In the genomic region with DNA sequence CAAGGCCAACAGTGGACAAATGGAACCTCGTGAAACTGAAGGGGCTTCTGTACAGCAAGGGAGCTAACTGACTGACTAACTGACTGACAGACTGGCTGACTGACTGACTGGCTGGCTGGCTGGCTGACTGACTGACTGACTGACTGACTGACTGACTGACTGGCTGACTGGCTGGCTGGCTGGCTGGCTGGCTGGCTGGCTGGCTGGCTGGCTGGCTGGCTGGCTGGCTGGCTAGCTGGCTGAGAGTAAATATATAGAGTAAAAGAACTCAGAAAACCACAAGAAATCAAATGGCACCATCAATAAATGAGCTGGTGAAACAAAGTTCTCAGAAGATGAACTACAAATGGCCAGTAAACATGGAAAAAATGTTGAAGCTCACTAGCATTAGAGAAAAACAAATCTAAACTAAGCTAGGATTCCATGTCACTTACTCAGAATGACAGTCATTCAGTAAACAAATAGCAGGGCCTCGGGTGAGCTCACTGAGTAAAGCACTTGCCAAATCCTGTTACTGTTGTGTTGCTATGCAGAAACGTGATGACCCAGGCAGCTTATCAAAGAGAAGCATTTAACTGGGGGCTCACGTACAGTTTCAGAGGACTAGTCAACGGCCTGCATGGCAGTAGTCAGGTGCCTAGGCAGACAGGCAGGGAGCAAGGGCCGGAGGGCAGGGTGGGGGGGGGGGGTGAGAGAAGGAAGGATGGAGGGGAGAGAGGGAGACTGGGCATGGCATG, we compare ENCODE assay signal across 12 mouse cellular contexts.
DNase-seq lines count a peak whose midpoint lies in the region; ATAC-seq and TF ChIP-seq lines count a peak whose summit lies in the region.
"Had no signal": no experiment of that assay in that cellular context is flagged by ENCODE, and none has a peak within 500 bp of the region (broad histone marks: within the 10 kb centered on the region; RNA-seq: fewer than 3 reads in every experiment).

No protein-coding gene starts in this region.

- H3K9me3 ChIP-seq in heart, embryonic 13.5 days, result no peaks in the 10 kb centered on the region
- H3K9me3 ChIP-seq in heart, embryonic 15.5 days (replicated peaks), result no peaks in the 10 kb centered on the region
- H3K9me3 ChIP-seq: embryonic facial prominence, embryonic 13.5 days had no signal

- no peak for DNase-seq in heart, postnatal 25 days (ENCODE audit: low spot score)
- DNase-seq in NIH3T3 (ENCODE audit: low read depth), result peak; percentile 67
- DNase-seq in lung, postnatal 36 days, result peak; percentile 69
- DNase-seq in left cerebral cortex, adult 2 months (ENCODE audit: extremely low spot score in 1 of 2, low spot score in 2 of 2), result no peak
- DNase-seq in frontal cortex, postnatal 25 days (ENCODE audit: low spot score in 2 of 2), result no peak
- no peak for DNase-seq in adrenal gland, adult (ENCODE audit: inconsistent age in 2 of 2, low spot score in 1 of 2)
- DNase-seq: adrenal gland, adult 8-10 months; cerebellum, adult 11-12 months; thymus, postnatal 14 days had no signal

- H3K4me2 ChIP-seq in heart, embryonic 13.5 days, result no peak overlapping the region
- H3K4me2 ChIP-seq in heart, embryonic 15.5 days, result no peak overlapping the region
- H3K4me2 ChIP-seq: embryonic facial prominence, embryonic 13.5 days had no signal

- peaks cover 65% of the 10 kb centered on the region for H3K4me1 ChIP-seq in heart, embryonic 13.5 days
- peaks cover 56% of the 10 kb centered on the region for H3K4me1 ChIP-seq in heart, embryonic 15.5 days (replicated peaks)

- 35% methylated on average over 6 of the region's 6 CpGs for WGBS in heart, embryonic 13.5 days
- 30% methylated on average over 6 of the region's 6 CpGs for WGBS in heart, embryonic 15.5 days

- H3K27me3 ChIP-seq in heart, embryonic 13.5 days (replicated peaks), result no peaks in the 10 kb centered on the region
- H3K27me3 ChIP-seq in heart, embryonic 15.5 days, result no peaks in the 10 kb centered on the region
- H3K27me3 ChIP-seq: embryonic facial prominence, embryonic 13.5 days had no signal

- peak overlapping the region; percentile 62 for H3K27ac ChIP-seq in heart, embryonic 13.5 days (replicated peaks)
- H3K27ac ChIP-seq in heart, embryonic 15.5 days, result peak overlapping the region; percentile 68
- no peak overlapping the region for H3K27ac ChIP-seq in left cerebral cortex, adult 2 months
- H3K27ac ChIP-seq: embryonic facial prominence, embryonic 13.5 days had no signal

- no peak overlapping the region for H3K9ac ChIP-seq in heart, embryonic 13.5 days
- no peak overlapping the region for H3K9ac ChIP-seq in heart, embryonic 15.5 days
- H3K9ac ChIP-seq: embryonic facial prominence, embryonic 13.5 days had no signal

- ATAC-seq in heart, embryonic 13.5 days (ENCODE audit: extremely low read depth, insufficient number of reproducible peaks, low FRiP score, low TSS enrichment), result no peak
- no peak; the same call in 1 of the 2 replicates for ATAC-seq in heart, embryonic 15.5 days (replicated peaks; ENCODE audit: insufficient number of reproducible peaks, insufficient read depth, low FRiP score, low read depth)

- H3K36me3 ChIP-seq in heart, embryonic 13.5 days, result no peaks in the 10 kb centered on the region
- H3K36me3 ChIP-seq in heart, embryonic 15.5 days, result no peaks in the 10 kb centered on the region
- H3K36me3 ChIP-seq: embryonic facial prominence, embryonic 13.5 days had no signal

- no peak for TF ChIP-seq CTCF in left cerebral cortex, adult 2 months (IDR thresholded peaks at IDR 0.05)

- intact Hi-C loops in heart, postnatal 25 days (cut with DNase I), result no loop called here
- intact Hi-C loops in left cerebral cortex, adult 2 months (cut with DNase I), result no loop called here

- H3K4me3 ChIP-seq in heart, embryonic 13.5 days, result no peak overlapping the region
- H3K4me3 ChIP-seq in heart, embryonic 15.5 days, result no peak overlapping the region
- H3K4me3 ChIP-seq in left cerebral cortex, adult 2 months, result no peak overlapping the region
- H3K4me3 ChIP-seq: embryonic facial prominence, embryonic 13.5 days had no signal

Comparison
In these comparisons a context has a peak if more than half of its experiments do, and no peak if none do; other contexts are left out.
1. DNase-seq: peak in NIH3T3 (single experiment) and lung, postnatal 36 days (single experiment); none in heart, postnatal 25 days (single experiment), left cerebral cortex, adult 2 months (0 of 2), frontal cortex, postnatal 25 days (0 of 2) and adrenal gland, adult (0 of 2).